Mouse (Mus musculus) inflammation-experienced regulatory T-cells, adult 6 months (primary cell): ENCODE measurements around the gene Rcsd1. TPM values are rescaled to one million over a fixed set of nuclear protein-coding genes. Genes with fewer than 3 reads are reported as not detected.

Experiments used
- ATAC-seq: one replicate; pipeline ENCODE4 v1.8.0; 2017
- polyA plus RNA-seq, 3 experiments: library from polyadenylated mRNA; unstranded; fragments of 100-300 nt; shearing (Covaris generic); gene quantifications; one replicate each; pipeline ENCODE4 v1.2.1; 2017

The Rcsd1 gene
- polyA plus RNA-seq: 100 to 1,000 TPM in 2 of 3 experiments, 10 to 100 TPM in 1; 84.1 to 109 (median 101) TPM

- ATAC-seq: peak; percentile 81
Observed at GRCm38 (mm10) chr1:165709629-165710256, at the start of gene Rcsd1. Rcsd1 (minus strand) TSS chr1:165709757.

GRCm38 (mm10) chr1:165755194-165755593, 45.6 kb upstream of the Rcsd1 start:
- ATAC-seq: no peak

GRCm38 (mm10) chr1:165754205-165754604, 44.6 kb upstream of the Rcsd1 start:
- no peak for ATAC-seq

GRCm38 (mm10) chr1:165751838-165752237, 42.3 kb upstream of the Rcsd1 start:
- ATAC-seq: no peak

GRCm38 (mm10) chr1:165751142-165751541, 41.6 kb upstream of the Rcsd1 start:
- no peak for ATAC-seq

- no peak for ATAC-seq
Observed at GRCm38 (mm10) chr1:165748053-165748452, 38.5 kb upstream of the Rcsd1 start.

GRCm38 (mm10) chr1:165741989-165742388, 32.4 kb upstream of the Rcsd1 start:
- ATAC-seq: no peak

- ATAC-seq: no peak
Observed at GRCm38 (mm10) chr1:165738985-165739384, 29.4 kb upstream of the Rcsd1 start.

- no peak for ATAC-seq
Observed at GRCm38 (mm10) chr1:165737867-165738266, 28.3 kb upstream of the Rcsd1 start.

- ATAC-seq: no peak
Observed at GRCm38 (mm10) chr1:165737451-165737850, 27.9 kb upstream of the Rcsd1 start.

- peak; percentile 94 for ATAC-seq
Observed at GRCm38 (mm10) chr1:165735826-165736818, 26.6 kb upstream of the Rcsd1 start.

GRCm38 (mm10) chr1:165734840-165735239, 25.3 kb upstream of the Rcsd1 start:
- no peak for ATAC-seq

- ATAC-seq: no peak
Observed at GRCm38 (mm10) chr1:165731553-165731952, 22.0 kb upstream of the Rcsd1 start.

GRCm38 (mm10) chr1:165730129-165730528, 20.6 kb upstream of the Rcsd1 start:
- no peak for ATAC-seq

GRCm38 (mm10) chr1:165728057-165728639, 18.6 kb upstream of the Rcsd1 start:
- ATAC-seq: no peak

GRCm38 (mm10) chr1:165726986-165727385, 17.4 kb upstream of the Rcsd1 start:
- no peak for ATAC-seq

- ATAC-seq: no peak
Observed at GRCm38 (mm10) chr1:165725039-165725644, 15.6 kb upstream of the Rcsd1 start.

GRCm38 (mm10) chr1:165724219-165725033, 14.9 kb upstream of the Rcsd1 start:
- ATAC-seq: no peak

- ATAC-seq: peak; percentile 63
Observed at GRCm38 (mm10) chr1:165722531-165723123, 13.1 kb upstream of the Rcsd1 start.

- peak; percentile 6 for ATAC-seq
Observed at GRCm38 (mm10) chr1:165718543-165719105, 9.1 kb upstream of the Rcsd1 start.
